Mouse (Mus musculus) liver, adult 2 months (tissue): ENCODE measurements at regions not wholly inside any gene's neighbourhood (a gene's known extent, or its start where the extent isn't known, plus 50 kb on each side); places are given as distances from the start of the nearest gene placed in this dataset.

Experiments
- CTCF ChIP-seq: fragments of 200-500 bp; IDR thresholded peaks from 2 replicates; pipeline ENCODE4 v1.5.1; 2011; ENCODE audit warnings: low read depth, low read length, control low read depth
- POLR2A ChIP-seq: fragments of 200-500 bp; IDR thresholded peaks from 2 replicates; pipeline ENCODE4 v1.6.1; 2011; ENCODE audit warnings: low read length, control low read depth; ENCODE audit not compliant: insufficient read depth; ENCODE audit errors: extremely low read depth

DNA sequence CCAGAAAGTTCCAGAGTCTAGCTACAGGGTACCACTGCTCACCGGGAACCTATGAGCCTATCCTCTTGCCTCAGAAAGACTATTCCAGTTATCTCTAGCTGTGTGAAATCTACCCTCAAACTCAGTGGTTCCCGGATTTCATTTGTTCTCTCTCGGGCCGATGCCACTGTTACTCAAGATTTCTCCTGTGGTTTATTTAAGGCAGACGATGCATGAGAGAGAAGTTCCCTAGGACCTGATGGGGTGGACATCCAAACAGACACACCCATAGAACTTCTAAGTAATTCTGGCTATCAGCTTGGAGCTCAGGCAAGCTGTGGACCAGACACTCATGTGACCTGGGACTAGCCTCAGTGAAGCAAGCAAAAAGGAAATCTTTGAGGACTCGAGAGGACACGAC, 63.8 kb upstream of the Srd5a3 start:
- TF ChIP-seq CTCF: no peak
- no peak for TF ChIP-seq POLR2A
